Mouse (Mus musculus): ENCODE measurements at regions not wholly inside any gene's neighbourhood (a gene's known extent, or its start where the extent isn't known, plus 50 kb on each side); places are given as distances from the start of the nearest gene placed in this dataset.

GRCm38 (mm10) chr6:101686578-101686977 lies 308.9 kb upstream of the Pdzrn3 start:
- TF ChIP-seq GATA1 (IDR thresholded peaks at IDR 0.05; ENCODE audit: borderline replicate concordance, low read length) (no peak), FLI1 (IDR thresholded peaks at IDR 0.05; ENCODE audit: low read length) (no peak)

Data from megakaryocyte, embryonic 14.5 days (primary cell).